Mouse (Mus musculus): ENCODE measurements around the gene Itgb2l. TPM values are rescaled to one million over a fixed set of nuclear protein-coding genes. Genes with fewer than 3 reads are reported as not detected.
"Not testable (repeated sequence)": the region's sequence is repeated elsewhere in the genome, so short reads cannot be mapped to it uniquely, and the experiment has no call there.

The Itgb2l gene
- polyA plus RNA-seq, 1 experiment from 2014 or later = 0.64 TPM

DNA sequence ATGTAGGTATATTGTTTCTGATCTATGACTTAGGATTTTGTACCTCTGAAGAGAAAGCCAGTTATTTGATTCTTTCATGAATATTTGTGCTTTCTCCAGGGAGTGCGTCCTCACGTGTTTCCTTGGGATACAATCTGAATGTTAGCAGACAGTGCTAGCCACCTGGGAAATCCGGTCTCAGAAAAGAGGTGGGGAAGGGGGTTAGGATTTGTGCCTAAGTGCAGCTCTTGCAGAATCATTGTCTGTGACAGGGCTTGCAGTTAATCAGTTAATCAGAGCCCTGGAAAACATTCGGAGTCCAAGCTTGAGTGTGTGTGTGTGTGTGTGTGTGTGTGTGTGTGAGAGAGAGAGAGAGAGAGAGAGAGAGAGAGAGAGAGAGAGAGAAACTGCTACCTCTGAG is 24.6 kb upstream of the Itgb2l start:
- H3K27ac ChIP-seq (ENCODE audit: low read length) = no peak overlapping the region
- peaks cover 19% of the 10 kb centered on the region for H3K4me1 ChIP-seq (ENCODE audit: insufficient read depth, low read length)
- no peaks in the 10 kb centered on the region for H3K9me3 ChIP-seq (ENCODE audit: low read length)
- H3K36me3 ChIP-seq (ENCODE audit: insufficient read depth, low read length) = no peaks in the 10 kb centered on the region
- ATAC-seq (ENCODE audit: low FRiP score, low TSS enrichment) = no peak
- no peak overlapping the region for H3K9ac ChIP-seq (replicated peaks; ENCODE audit: low read length)
- peaks cover 4% of the 10 kb centered on the region; the same call in 1 of the 2 replicates for H3K27me3 ChIP-seq (ENCODE audit: insufficient read depth, low read length)
- H3K4me3 ChIP-seq (ENCODE audit: low read length) = peak overlapping the region; percentile 20
- 39% methylated on average over 4 of the region's 4 CpGs for WGBS
- H3K4me2 ChIP-seq (replicated peaks; ENCODE audit: low read depth, low read length) = peak overlapping the region; percentile 28; the same call in 1 of the 2 replicates

- 14% methylated on average over 8 of the region's 8 CpGs for WGBS
- Histone ChIP-seq H3K4me1 (ENCODE audit: insufficient read depth, low read length) (peaks cover 14% of the 10 kb centered on the region), H3K27me3 (ENCODE audit: insufficient read depth, low read length) (peaks cover 4% of the 10 kb centered on the region; the same call in 1 of the 2 replicates), H3K4me3 (ENCODE audit: low read length) (peak within 1 kb of the TSS; percentile 20), H3K4me2 (replicated peaks; ENCODE audit: low read depth, low read length) (peak within 1 kb of the TSS; percentile 28; the same call in 1 of the 2 replicates), H3K9ac (replicated peaks; ENCODE audit: low read length) (no peak within 1 kb of the TSS), H3K27ac (ENCODE audit: low read length) (no peak within 1 kb of the TSS), H3K36me3 (ENCODE audit: insufficient read depth, low read length) (no peaks in the 10 kb centered on the region), H3K9me3 (ENCODE audit: low read length) (no peaks in the 10 kb centered on the region)
- ATAC-seq (ENCODE audit: low FRiP score, low TSS enrichment) = peak; percentile 75
These were observed 24.0 kb upstream of the Itgb2l start, which contains the start of gene Pcp4 for GRCm38 (mm10) chr16:96467445-96467844. Gene Pcp4 (plus strand): TSS chr16:96467606.

GRCm38 (mm10) chr16:96460788-96461187 is 17.4 kb upstream of the Itgb2l start:
- WGBS = 54% methylated on average over 3 of the region's 3 CpGs
- H3K4me1 ChIP-seq (ENCODE audit: insufficient read depth, low read length) = no peaks in the 10 kb centered on the region

GRCm38 (mm10) chr16:96459356-96459755 is 15.9 kb upstream of the Itgb2l start:
- no peak overlapping the region for H3K9ac ChIP-seq (replicated peaks; ENCODE audit: low read length)
- no peaks in the 10 kb centered on the region for H3K36me3 ChIP-seq (ENCODE audit: insufficient read depth, low read length)
- no peak for ATAC-seq (ENCODE audit: low FRiP score, low TSS enrichment)
- H3K9me3 ChIP-seq (ENCODE audit: low read length) = no peaks in the 10 kb centered on the region
- H3K4me2 ChIP-seq (replicated peaks; ENCODE audit: low read depth, low read length) = no peak overlapping the region
- H3K4me3 ChIP-seq (ENCODE audit: low read length) = no peak overlapping the region
- H3K27ac ChIP-seq (ENCODE audit: low read length) = no peak overlapping the region
- H3K4me1 ChIP-seq (ENCODE audit: insufficient read depth, low read length) = no peaks in the 10 kb centered on the region
- 89% methylated on average over 2 of the region's 2 CpGs for WGBS
- H3K27me3 ChIP-seq (ENCODE audit: insufficient read depth, low read length) = no peaks in the 10 kb centered on the region

More at GRCm38 (mm10) chr16:96460788-96461187, 17.4 kb upstream of the Itgb2l start:
- Histone ChIP-seq H3K4me2 (replicated peaks; ENCODE audit: low read depth, low read length) (no peak overlapping the region), H3K4me3 (ENCODE audit: low read length) (no peak overlapping the region), H3K9ac (replicated peaks; ENCODE audit: low read length) (no peak overlapping the region), H3K27me3 (ENCODE audit: insufficient read depth, low read length) (no peaks in the 10 kb centered on the region), H3K27ac (ENCODE audit: low read length) (no peak overlapping the region), H3K9me3 (ENCODE audit: low read length) (no peaks in the 10 kb centered on the region), H3K36me3 (ENCODE audit: insufficient read depth, low read length) (no peaks in the 10 kb centered on the region)
- no peak for ATAC-seq (ENCODE audit: low FRiP score, low TSS enrichment)

- Histone ChIP-seq H3K27ac (ENCODE audit: low read length) (no peak overlapping the region), H3K4me1 (ENCODE audit: insufficient read depth, low read length) (no peaks in the 10 kb centered on the region), H3K9ac (replicated peaks; ENCODE audit: low read length) (no peak overlapping the region), H3K4me3 (ENCODE audit: low read length) (no peak overlapping the region), H3K9me3 (ENCODE audit: low read length) (no peaks in the 10 kb centered on the region), H3K27me3 (ENCODE audit: insufficient read depth, low read length) (no peaks in the 10 kb centered on the region), H3K4me2 (replicated peaks; ENCODE audit: low read depth, low read length) (no peak overlapping the region), H3K36me3 (ENCODE audit: insufficient read depth, low read length) (no peaks in the 10 kb centered on the region)
- no peak for ATAC-seq (ENCODE audit: low FRiP score, low TSS enrichment)
- WGBS = 43% methylated on average over 5 of the region's 5 CpGs
These were observed 14.2 kb upstream of the Itgb2l start for GRCm38 (mm10) chr16:96457612-96458011.

DNA sequence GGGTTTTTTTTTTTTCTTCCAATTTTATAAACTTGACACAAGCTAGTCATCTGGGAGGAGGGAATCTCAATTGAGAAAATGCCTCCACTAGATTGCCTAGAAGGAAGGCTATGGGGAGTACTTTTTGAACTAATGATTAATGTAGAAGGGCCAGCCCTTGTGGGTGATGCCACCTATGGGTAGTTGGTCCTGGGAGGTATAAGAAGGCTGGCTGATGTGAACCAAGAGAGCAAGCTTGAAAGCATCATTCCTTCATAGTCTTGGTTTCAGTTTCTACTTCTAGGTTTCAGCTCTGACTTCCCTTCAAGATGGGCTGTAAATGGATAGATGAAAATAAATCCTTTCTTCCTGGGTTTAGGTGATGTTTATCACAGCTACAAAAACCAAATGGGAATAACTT is 10.7 kb upstream of the Itgb2l start:
- no peak for ATAC-seq (ENCODE audit: low FRiP score, low TSS enrichment)
- Histone ChIP-seq H3K4me2 (replicated peaks; ENCODE audit: low read depth, low read length) (no peak overlapping the region), H3K27ac (ENCODE audit: low read length) (no peak overlapping the region), H3K27me3 (ENCODE audit: insufficient read depth, low read length) (no peaks in the 10 kb centered on the region), H3K4me1 (ENCODE audit: insufficient read depth, low read length) (no peaks in the 10 kb centered on the region), H3K36me3 (ENCODE audit: insufficient read depth, low read length) (no peaks in the 10 kb centered on the region), H3K9ac (replicated peaks; ENCODE audit: low read length) (no peak overlapping the region), H3K4me3 (ENCODE audit: low read length) (no peak overlapping the region), H3K9me3 (ENCODE audit: low read length) (no peaks in the 10 kb centered on the region)

DNA sequence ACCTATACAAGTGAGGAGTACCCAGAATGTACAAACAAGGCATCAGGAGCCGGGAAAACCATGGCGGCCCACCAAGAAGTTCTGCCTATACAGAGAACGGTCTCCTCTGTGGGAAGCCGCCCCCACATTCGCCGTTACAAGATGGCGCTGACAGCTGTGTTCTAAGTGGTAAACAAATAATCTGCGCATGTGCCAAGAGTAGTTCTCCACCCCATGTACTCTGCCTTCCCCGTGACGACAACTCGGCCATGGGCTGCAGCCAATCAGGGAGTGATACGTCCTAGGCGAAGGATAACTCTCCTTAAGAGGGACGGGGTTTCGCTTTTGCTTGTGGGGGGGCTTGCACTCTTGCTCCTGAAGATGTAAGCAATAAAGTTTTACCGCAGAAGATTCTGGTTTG is 7.5 kb upstream of the Itgb2l start:
- not testable (repeated sequence) for H3K4me2 ChIP-seq (replicated peaks; ENCODE audit: low read depth, low read length); H3K27ac ChIP-seq (ENCODE audit: low read length); H3K9me3 ChIP-seq (ENCODE audit: low read length); ATAC-seq (ENCODE audit: low FRiP score, low TSS enrichment); H3K4me3 ChIP-seq (ENCODE audit: low read length); H3K36me3 ChIP-seq (ENCODE audit: insufficient read depth, low read length); H3K27me3 ChIP-seq (ENCODE audit: insufficient read depth, low read length); H3K4me1 ChIP-seq (ENCODE audit: insufficient read depth, low read length); H3K9ac ChIP-seq (replicated peaks; ENCODE audit: low read length)
- WGBS = 96% methylated on average over 12 of the region's 16 CpGs

- Histone ChIP-seq H3K27me3 (ENCODE audit: insufficient read depth, low read length) (no peaks in the 10 kb centered on the region), H3K4me1 (ENCODE audit: insufficient read depth, low read length) (no peaks in the 10 kb centered on the region), H3K4me2 (replicated peaks; ENCODE audit: low read depth, low read length) (no peak overlapping the region), H3K9me3 (ENCODE audit: low read length) (no peaks in the 10 kb centered on the region), H3K27ac (ENCODE audit: low read length) (no peak overlapping the region), H3K36me3 (ENCODE audit: insufficient read depth, low read length) (no peaks in the 10 kb centered on the region), H3K9ac (replicated peaks; ENCODE audit: low read length) (no peak overlapping the region), H3K4me3 (ENCODE audit: low read length) (no peak overlapping the region)
- WGBS = 98% methylated on average over 3 of the region's 3 CpGs
- no peak for ATAC-seq (ENCODE audit: low FRiP score, low TSS enrichment)
These were observed 1.6 kb downstream of the Itgb2l start for GRCm38 (mm10) chr16:96441826-96442225.

DNA sequence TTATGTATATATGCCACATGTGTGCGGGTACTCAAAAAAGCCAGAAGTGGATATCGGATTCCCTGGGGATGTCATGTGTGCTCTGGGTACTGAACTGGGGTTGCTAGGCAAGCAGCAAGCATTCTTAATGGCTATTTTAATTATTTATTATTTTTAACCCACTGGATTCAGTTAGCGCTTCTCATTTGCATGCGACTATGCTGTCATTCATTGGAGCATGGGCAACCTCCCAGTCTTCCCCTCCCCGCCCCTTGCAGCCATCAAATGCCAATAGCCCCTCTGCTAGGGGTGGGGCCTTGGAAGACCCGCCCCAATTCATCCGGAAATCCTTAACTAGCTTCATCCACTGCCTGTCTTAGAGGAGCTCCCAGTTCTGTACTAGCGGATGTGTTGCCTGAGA is 2.5 kb downstream of the Itgb2l start:
- Histone ChIP-seq H3K4me1 (ENCODE audit: insufficient read depth, low read length) (no peaks in the 10 kb centered on the region), H3K27me3 (ENCODE audit: insufficient read depth, low read length) (no peaks in the 10 kb centered on the region), H3K9me3 (ENCODE audit: low read length) (no peaks in the 10 kb centered on the region), H3K4me3 (ENCODE audit: low read length) (no peak overlapping the region), H3K36me3 (ENCODE audit: insufficient read depth, low read length) (no peaks in the 10 kb centered on the region), H3K9ac (replicated peaks; ENCODE audit: low read length) (no peak overlapping the region), H3K4me2 (replicated peaks; ENCODE audit: low read depth, low read length) (no peak overlapping the region), H3K27ac (ENCODE audit: low read length) (no peak overlapping the region)
- no peak for ATAC-seq (ENCODE audit: low FRiP score, low TSS enrichment)
- 87% methylated on average over 8 of the region's 8 CpGs for WGBS

- ATAC-seq (ENCODE audit: low FRiP score, low TSS enrichment) = no peak
- Histone ChIP-seq H3K36me3 (ENCODE audit: insufficient read depth, low read length) (no peaks in the 10 kb centered on the region), H3K9me3 (ENCODE audit: low read length) (no peaks in the 10 kb centered on the region), H3K9ac (replicated peaks; ENCODE audit: low read length) (no peak overlapping the region), H3K4me1 (ENCODE audit: insufficient read depth, low read length) (no peaks in the 10 kb centered on the region), H3K4me3 (ENCODE audit: low read length) (no peak overlapping the region), H3K27ac (ENCODE audit: low read length) (no peak overlapping the region), H3K27me3 (ENCODE audit: insufficient read depth, low read length) (no peaks in the 10 kb centered on the region), H3K4me2 (replicated peaks; ENCODE audit: low read depth, low read length) (no peak overlapping the region)
- WGBS = 55% methylated on average over 4 of the region's 4 CpGs
These were observed 3.7 kb downstream of the Itgb2l start for GRCm38 (mm10) chr16:96439682-96440081.
